Mouse (Mus musculus) lung, embryonic 15.5 days (tissue): ENCODE results near the gene Scamp1. TPM values are rescaled to one million over a fixed set of nuclear protein-coding genes. Genes with fewer than 3 reads are reported as not detected.
"Not testable (repeated sequence)": the region's sequence is repeated elsewhere in the genome, so short reads cannot be mapped to it uniquely, and the experiment has no call there.

Experiments
- ATAC-seq: fragments of 200-750 bp; cut with Nextera tagmentation; 2 replicates; pipeline ENCODE4 v1.8.0; 2017; ENCODE audit warnings: moderate number of reproducible peaks, borderline replicate concordance; ENCODE audit not compliant: low FRiP score, low TSS enrichment; ENCODE audit errors: extremely low read depth
- H3K27ac ChIP-seq: fragments of 300-500 bp; sonication (generic); 2 replicates; pipeline ENCODE4 v1.5.1; 2015; ENCODE audit warnings: moderate library complexity, mild to moderate bottlenecking, inconsistent platforms
- H3K27me3 ChIP-seq: fragments of 300-500 bp; sonication (generic); 2 replicates; pipeline ENCODE4 v1.6.1; 2015; ENCODE audit warnings: inconsistent platforms
- H3K36me3 ChIP-seq: fragments of 300-500 bp; sonication (generic); 2 replicates; pipeline ENCODE4 v1.6.1; 2015; ENCODE audit warnings: inconsistent platforms
- H3K4me1 ChIP-seq: fragments of 300-500 bp; sonication (generic); 2 replicates; pipeline ENCODE4 v1.6.1; 2015; ENCODE audit warnings: inconsistent platforms
- H3K4me2 ChIP-seq: fragments of 300-500 bp; sonication (generic); 2 replicates; pipeline ENCODE4 v1.6.1; 2015; ENCODE audit warnings: inconsistent platforms, mild to moderate bottlenecking, moderate library complexity
- H3K4me3 ChIP-seq: fragments of 300-500 bp; sonication (generic); 2 replicates; pipeline ENCODE4 v1.5.1; 2015; ENCODE audit warnings: mild to moderate bottlenecking, inconsistent platforms
- H3K9ac ChIP-seq: fragments of 300-500 bp; sonication (generic); 2 replicates; pipeline ENCODE4 v1.6.1; 2015; ENCODE audit warnings: inconsistent platforms
- H3K9me3 ChIP-seq: fragments of 300-500 bp; sonication (generic); 2 replicates; pipeline ENCODE4 v1.6.1; 2016; ENCODE audit warnings: inconsistent platforms
- WGBS: fragments of 180-500 bp; shearing (Covaris S2); methylation state at CpG from one replicate; pipeline ENCODE4 v1.1.7; 2015; 5-methylcytosine and 5-hydroxymethylcytosine counted together
- polyA plus RNA-seq: library from polyadenylated mRNA; unstranded; fragments of >200 nt; fragmentation: Nextera tagmentation; extraction: Ambion mirVana; gene quantifications from 2 replicates; pipeline ENCODE4 v1.2.1, GENCODE M21; 2015

Gene Scamp1
- polyA plus RNA-seq, result 29.9 and 31.7 TPM in 2 replicates

- 3% methylated on average over 54 of the region's 62 CpGs for WGBS
- peak within 1 kb of the TSS; percentile 80 for H3K4me3 ChIP-seq
Observed at GRCm38 (mm10) chr13:94285281-94285871, at the start of gene Scamp1. TSS of gene Scamp1 (minus strand) at chr13:94285857.

DNA sequence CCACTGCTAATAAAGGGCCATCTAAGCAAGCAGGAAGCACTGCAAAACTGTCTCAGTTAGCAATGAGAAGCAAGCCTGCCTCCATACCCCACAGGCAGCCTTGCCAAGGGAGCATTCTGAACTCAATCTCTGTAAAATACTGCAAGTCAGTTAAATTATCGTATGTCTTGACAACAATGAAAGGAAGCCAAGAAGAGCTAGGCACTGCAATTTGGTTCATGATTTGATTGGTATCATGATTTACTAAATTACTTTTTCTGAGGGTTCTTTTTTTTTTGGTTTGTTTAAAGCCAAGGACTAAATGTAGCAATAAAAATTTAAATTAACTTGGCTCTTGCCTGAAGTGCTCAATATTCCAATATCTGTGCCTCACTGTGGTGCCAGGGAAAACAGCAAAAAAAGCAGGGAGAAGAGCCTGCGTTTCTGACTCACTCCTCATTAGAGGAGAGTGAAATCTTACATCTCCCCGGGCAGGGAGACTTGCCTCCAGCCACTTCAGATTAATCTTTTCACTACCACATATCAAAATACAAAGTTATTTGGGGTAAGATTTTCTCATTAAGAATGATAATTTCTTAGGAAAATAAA, 44.8 kb upstream of the Scamp1 start:
- no peak overlapping the region for H3K9ac ChIP-seq
- 59% methylated on average over 3 of the region's 3 CpGs for WGBS

More at GRCm38 (mm10) chr13:94285281-94285871, at the start of gene Scamp1:
- Histone ChIP-seq H3K9me3 (no peaks in the 10 kb centered on the region), H3K4me1 (peaks cover 11% of the 10 kb centered on the region), H3K36me3 (no peaks in the 10 kb centered on the region), H3K9ac (peak within 1 kb of the TSS; percentile 77), H3K4me2 (peak within 1 kb of the TSS; percentile 86), H3K27me3 (no peaks in the 10 kb centered on the region), H3K27ac (peak within 1 kb of the TSS; percentile 62)
- peak; percentile 95 for ATAC-seq

GRCm38 (mm10) chr13:94329005-94329404, 43.3 kb upstream of the Scamp1 start:
- not testable (repeated sequence) for H3K9ac ChIP-seq, H3K27me3 ChIP-seq, H3K4me2 ChIP-seq, H3K27ac ChIP-seq, H3K4me1 ChIP-seq, H3K9me3 ChIP-seq, H3K36me3 ChIP-seq, ATAC-seq, H3K4me3 ChIP-seq
- WGBS, result 93% methylated on average over 6 of the region's 6 CpGs

More for the DNA sequence above, 44.8 kb upstream of the Scamp1 start:
- Histone ChIP-seq H3K36me3 (no peaks in the 10 kb centered on the region), H3K4me3 (no peak overlapping the region), H3K27me3 (no peaks in the 10 kb centered on the region), H3K27ac (no peak overlapping the region), H3K4me1 (no peaks in the 10 kb centered on the region), H3K4me2 (no peak overlapping the region), H3K9me3 (no peaks in the 10 kb centered on the region)
- no peak for ATAC-seq

DNA sequence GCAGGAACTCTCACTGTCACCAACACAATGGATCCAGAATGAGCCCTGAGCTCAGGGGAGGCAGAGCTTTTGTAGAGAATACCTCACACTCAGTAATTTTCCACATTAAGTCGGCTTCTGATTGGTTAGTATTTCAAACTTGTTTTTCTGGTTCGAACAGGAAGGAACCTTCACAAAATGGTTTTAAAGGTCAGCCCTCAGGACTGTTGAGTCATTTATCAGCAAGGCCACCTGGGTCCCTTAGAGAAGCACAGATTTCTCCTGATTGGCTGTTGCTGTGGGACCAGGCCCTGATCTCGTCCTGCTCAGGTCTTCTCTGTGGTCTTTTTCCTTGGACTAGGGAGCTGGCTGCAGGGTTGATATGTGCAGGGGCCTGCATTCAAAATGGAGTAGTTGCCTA, 42.4 kb upstream of the Scamp1 start:
- Histone ChIP-seq H3K36me3 (no peaks in the 10 kb centered on the region), H3K4me1 (no peaks in the 10 kb centered on the region), H3K4me3 (no peak overlapping the region), H3K9me3 (no peaks in the 10 kb centered on the region), H3K9ac (no peak overlapping the region), H3K4me2 (no peak overlapping the region), H3K27me3 (no peaks in the 10 kb centered on the region), H3K27ac (no peak overlapping the region)
- no peak for ATAC-seq
- 48% methylated on average over 3 of the region's 3 CpGs for WGBS

GRCm38 (mm10) chr13:94322475-94322874, 36.8 kb upstream of the Scamp1 start:
- 87% methylated on average over 4 of the region's 4 CpGs for WGBS

DNA sequence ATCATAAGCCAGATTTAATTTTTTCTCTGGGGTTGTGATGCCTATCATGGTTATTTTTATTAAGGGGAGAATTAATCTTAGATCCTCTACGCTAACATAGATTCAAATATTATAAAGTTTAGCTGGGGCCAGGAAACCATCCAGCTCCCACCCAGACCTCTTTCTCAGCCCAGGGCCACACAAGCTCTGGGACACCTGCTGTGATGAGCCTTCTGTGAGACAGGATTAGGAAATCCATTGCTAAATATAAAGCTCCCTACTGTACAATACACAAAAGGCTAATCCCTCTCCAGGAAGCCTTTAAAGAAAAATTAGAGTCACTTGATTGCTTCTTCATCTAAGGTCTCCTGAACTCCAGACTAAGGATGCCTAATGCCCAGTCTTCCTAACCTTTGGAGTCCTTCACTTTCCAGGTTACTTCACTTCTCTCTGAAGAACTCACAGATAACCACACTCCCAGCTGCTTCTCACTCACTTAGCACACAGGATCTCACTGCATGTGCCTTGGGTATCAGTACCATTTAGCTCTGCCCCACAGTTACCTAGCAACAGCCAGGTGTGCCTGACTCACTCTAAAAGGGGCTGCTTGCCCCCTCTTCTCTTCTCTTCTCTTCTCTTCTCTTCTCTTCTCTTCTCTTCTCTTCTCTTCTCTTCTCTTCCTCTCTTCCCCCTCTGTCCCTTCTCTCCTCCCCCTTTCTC, 35.6 kb upstream of the Scamp1 start:
- no peak overlapping the region for H3K4me3 ChIP-seq
- no peak overlapping the region for H3K9ac ChIP-seq
- H3K27ac ChIP-seq, result no peak overlapping the region
- WGBS, result 75% methylated on average over 1 of the region's 1 CpGs
- H3K4me2 ChIP-seq, result no peak overlapping the region
- no peaks in the 10 kb centered on the region for H3K4me1 ChIP-seq
- no peak for ATAC-seq
- no peaks in the 10 kb centered on the region for H3K9me3 ChIP-seq
- no peaks in the 10 kb centered on the region for H3K36me3 ChIP-seq
- H3K27me3 ChIP-seq, result no peaks in the 10 kb centered on the region

More at GRCm38 (mm10) chr13:94322475-94322874, 36.8 kb upstream of the Scamp1 start:
- Histone ChIP-seq H3K27me3 (no peaks in the 10 kb centered on the region), H3K9ac (no peak overlapping the region), H3K4me3 (no peak overlapping the region), H3K4me2 (no peak overlapping the region), H3K27ac (no peak overlapping the region), H3K36me3 (no peaks in the 10 kb centered on the region), H3K9me3 (no peaks in the 10 kb centered on the region), H3K4me1 (no peaks in the 10 kb centered on the region)
- ATAC-seq, result no peak

DNA sequence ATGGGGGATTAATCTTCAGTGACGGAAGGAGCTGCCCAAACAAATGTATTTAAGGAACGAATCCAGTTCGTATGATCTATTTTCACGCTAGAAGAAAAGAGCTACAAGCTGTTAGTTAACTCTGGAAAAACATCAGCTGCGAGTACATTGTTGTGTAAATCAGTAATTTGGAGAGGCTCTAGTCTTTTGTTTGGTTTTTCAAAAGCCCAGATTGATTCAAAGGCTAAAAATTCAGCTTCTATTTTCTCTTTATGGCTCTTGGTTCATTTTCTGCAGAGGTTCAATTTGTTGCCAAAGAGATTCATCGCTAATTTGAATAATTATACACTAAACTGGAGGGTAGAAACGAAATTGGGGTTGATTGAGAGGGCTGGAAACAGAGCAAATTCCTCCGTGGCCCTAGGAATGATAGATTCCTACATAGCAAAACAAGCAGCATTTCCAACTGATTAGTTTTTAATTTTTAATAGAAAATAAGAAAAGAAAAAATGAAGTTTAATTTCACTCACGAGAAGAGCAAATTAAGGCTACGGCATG, 31.4 kb upstream of the Scamp1 start:
- no peak for ATAC-seq
- Histone ChIP-seq H3K9ac (no peak overlapping the region), H3K4me2 (no peak overlapping the region), H3K36me3 (no peaks in the 10 kb centered on the region), H3K27ac (no peak overlapping the region), H3K27me3 (no peaks in the 10 kb centered on the region), H3K9me3 (no peaks in the 10 kb centered on the region), H3K4me1 (no peaks in the 10 kb centered on the region), H3K4me3 (no peak overlapping the region)
- WGBS, result 74% methylated on average over 10 of the region's 10 CpGs

- H3K36me3 ChIP-seq, result not testable (repeated sequence)
Observed at GRCm38 (mm10) chr13:94312812-94313211, 27.2 kb upstream of the Scamp1 start.

DNA sequence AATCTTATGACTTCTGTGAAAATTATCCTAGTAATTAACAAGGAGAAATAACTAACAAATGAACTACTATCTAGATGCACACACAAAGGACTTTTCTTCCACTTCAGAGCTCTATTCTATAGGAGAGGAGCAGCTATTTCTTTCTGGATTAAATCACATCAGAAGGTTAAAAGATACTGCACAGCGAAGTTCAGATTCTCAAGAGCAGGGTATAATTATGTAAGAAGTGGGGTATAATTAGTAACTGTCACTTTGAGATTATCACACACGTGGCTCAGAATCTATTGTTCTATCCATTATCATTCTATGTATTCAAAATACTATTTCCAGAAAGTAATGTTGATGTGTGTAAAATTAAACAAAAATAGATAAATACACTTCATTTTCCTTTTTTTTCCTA, 22.6 kb upstream of the Scamp1 start:
- Histone ChIP-seq H3K4me3 (no peak overlapping the region), H3K9ac (no peak overlapping the region), H3K4me2 (no peak overlapping the region), H3K36me3 (no peaks in the 10 kb centered on the region), H3K4me1 (peaks cover 7% of the 10 kb centered on the region; the same call in 1 of the 2 replicates), H3K27me3 (no peaks in the 10 kb centered on the region), H3K9me3 (no peaks in the 10 kb centered on the region), H3K27ac (no peak overlapping the region)
- no peak for ATAC-seq
- WGBS, result 70% methylated on average over 2 of the region's 2 CpGs

More at GRCm38 (mm10) chr13:94312812-94313211, 27.2 kb upstream of the Scamp1 start:
- not testable (repeated sequence) for H3K4me3 ChIP-seq, H3K4me1 ChIP-seq, H3K9ac ChIP-seq, ATAC-seq, H3K27ac ChIP-seq, H3K9me3 ChIP-seq, H3K27me3 ChIP-seq, H3K4me2 ChIP-seq
- 91% methylated on average over 8 of the region's 8 CpGs for WGBS

- ATAC-seq, result no peak
- no peak overlapping the region for H3K27ac ChIP-seq
- no peaks in the 10 kb centered on the region for H3K9me3 ChIP-seq
- H3K4me2 ChIP-seq, result peak overlapping the region; percentile 49; the same call in 1 of the 2 replicates
- no peaks in the 10 kb centered on the region for H3K36me3 ChIP-seq
- WGBS, result 81% methylated on average over 7 of the region's 7 CpGs
- no peaks in the 10 kb centered on the region for H3K27me3 ChIP-seq
- no peak overlapping the region for H3K4me3 ChIP-seq
- H3K9ac ChIP-seq, result no peak overlapping the region
- peaks cover 7% of the 10 kb centered on the region; the same call in 1 of the 2 replicates for H3K4me1 ChIP-seq
Observed at GRCm38 (mm10) chr13:94307531-94307930, 21.9 kb upstream of the Scamp1 start.

DNA sequence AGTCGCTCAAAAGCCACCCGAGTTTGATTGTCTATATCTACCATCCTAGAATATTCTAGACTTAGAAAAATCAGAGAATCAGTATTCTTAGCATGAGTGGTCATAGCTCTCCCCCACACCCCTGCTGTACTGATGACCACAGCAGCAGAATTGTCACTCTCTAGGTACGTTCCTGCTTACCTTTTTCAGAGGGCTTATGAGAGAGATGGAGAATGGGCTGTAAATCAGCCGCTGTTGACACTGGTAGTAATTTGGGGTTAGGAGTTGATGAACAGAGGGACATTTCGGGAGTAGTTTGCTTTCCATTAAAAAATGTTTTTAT, 21.3 kb upstream of the Scamp1 start:
- no peaks in the 10 kb centered on the region for H3K27me3 ChIP-seq
- WGBS, result 24% methylated on average over 5 of the region's 5 CpGs
- H3K9ac ChIP-seq, result no peak overlapping the region
- no peaks in the 10 kb centered on the region for H3K36me3 ChIP-seq
- H3K27ac ChIP-seq, result no peak overlapping the region
- no peaks in the 10 kb centered on the region for H3K9me3 ChIP-seq
- H3K4me3 ChIP-seq, result peak overlapping the region; percentile 11; the same call in 1 of the 2 replicates
- peaks cover 7% of the 10 kb centered on the region; the same call in 1 of the 2 replicates for H3K4me1 ChIP-seq
- H3K4me2 ChIP-seq, result peak overlapping the region; percentile 49
- no peak; the same call in 1 of the 2 replicates for ATAC-seq
